Mouse (Mus musculus) liver, embryonic 14.5 days (tissue): ENCODE measurements around the gene Mapk10. TPM values are rescaled to one million over a fixed set of nuclear protein-coding genes. Genes with fewer than 3 reads are reported as not detected.
"Not testable (repeated sequence)": the region's sequence is repeated elsewhere in the genome, so short reads cannot be mapped to it uniquely, and the experiment has no call there.

Source experiments
- ATAC-seq: fragments of 200-750 bp; cut with Nextera tagmentation; 2 replicates; pipeline ENCODE4 v1.8.0; 2017; ENCODE audit warnings: moderate number of reproducible peaks, mild to moderate bottlenecking, moderate library complexity; ENCODE audit not compliant: insufficient read depth
- DNase-seq, 3 experiments: peaks; one replicate each; pipeline ENCODE4 v3.0.0-alpha.2; 2012 to 2013; ENCODE audit warnings: low read depth in 3 of 3, low spot score in 3 of 3
- H3K27ac ChIP-seq: fragments of 300-500 bp; sonication (generic); 2 replicates; pipeline ENCODE4 v1.5.1; 2014; ENCODE audit warnings: moderate library complexity, mild to moderate bottlenecking, control low read depth, inconsistent platforms
- H3K27me3 ChIP-seq: fragments of 300-500 bp; sonication (generic); 2 replicates; pipeline ENCODE4 v1.6.1; 2014; ENCODE audit warnings: mild to moderate bottlenecking, low read length, moderate library complexity; ENCODE audit not compliant: control insufficient read depth, insufficient read depth
- H3K36me3 ChIP-seq: fragments of 300-500 bp; sonication (generic); replicated peaks from 2 replicates; pipeline ENCODE4 v1.6.1; 2014; ENCODE audit warnings: low read depth; ENCODE audit not compliant: control insufficient read depth, insufficient read depth
- H3K4me1 ChIP-seq, 2 experiments: fragments of 200-500 bp in 1 of 2; fragments of 300-500 bp in 1 of 2; sonication (generic) in 1 of 2; replicated peaks; 2 replicates each; pipeline ENCODE4 v1.6.1; 2012 to 2014; ENCODE audit warnings: antibody characterized with exemption in 1 of 2, inconsistent platforms in 1 of 2, low read length in 1 of 2; ENCODE audit not compliant: control insufficient read depth in 2 of 2, insufficient read depth in 2 of 2
- H3K4me2 ChIP-seq: fragments of 300-500 bp; sonication (generic); 2 replicates; pipeline ENCODE4 v1.6.1; 2014; ENCODE audit warnings: low read depth, mild to moderate bottlenecking, control low read depth, moderate library complexity
- H3K4me3 ChIP-seq, 2 experiments: fragments of 200-500 bp in 1 of 2; fragments of 300-500 bp in 1 of 2; sonication (generic) in 1 of 2; 2 replicates each; pipeline ENCODE4 v1.5.1; 2012 to 2014; ENCODE audit warnings: low read depth in 2 of 2, low read length in 2 of 2, mild to moderate bottlenecking in 2 of 2, control low read depth in 1 of 2, inconsistent platforms in 1 of 2, moderate library complexity in 1 of 2; ENCODE audit not compliant: insufficient read depth in 1 of 2
- H3K9ac ChIP-seq: fragments of 300-500 bp; sonication (generic); replicated peaks from 2 replicates; pipeline ENCODE4 v1.6.1; 2014; ENCODE audit warnings: mild to moderate bottlenecking, control low read depth, moderate library complexity
- H3K9me3 ChIP-seq: fragments of 300-500 bp; sonication (generic); 2 replicates; pipeline ENCODE4 v1.6.1; 2016; ENCODE audit warnings: low read length, mixed read lengths; ENCODE audit not compliant: control insufficient read depth
- CTCF ChIP-seq: IDR thresholded peaks from 2 replicates; pipeline ENCODE4 v1.5.1; 2016; ENCODE audit warnings: antibody characterized with exemption, low read depth, control low read depth
- EP300 ChIP-seq: IDR thresholded peaks from 2 replicates; pipeline ENCODE4 v1.6.1; 2016; ENCODE audit warnings: antibody characterized with exemption, low read depth
- WGBS: fragments of 180-500 bp; shearing (Covaris S2); extraction: QIAGEN DNeasy Blood & Tissue Kit; methylation state at CpG from one replicate; pipeline ENCODE4 v1.1.7; 2014; ENCODE audit not compliant: insufficient replicate concordance; 5-methylcytosine and 5-hydroxymethylcytosine counted together
- polyA plus RNA-seq, 2 experiments: library from polyadenylated mRNA; depleted of rRNA in 1 of 2; stranded (reverse) in 1 of 2; unstranded in 1 of 2; fragments of >200 nt; fragmentation: Nextera tagmentation in 1 of 2; extraction: Ambion mirVana in 1 of 2; gene quantifications; 2 replicates each; pipeline versions ENCODE4 v1.2.1 to v1.2.3; 2012 to 2014

Mapk10 gene
- polyA plus RNA-seq, 2 experiments, result 0.01 TPM; not detected in 1

- H3K4me1 ChIP-seq, result no peaks in the 10 kb centered on the region
- no peak overlapping the region for H3K9ac ChIP-seq
- H3K4me3 ChIP-seq, result no peak overlapping the region
- WGBS, result 69% methylated on average over 14 of the region's 14 CpGs
- H3K27me3 ChIP-seq, result no peaks in the 10 kb centered on the region
- H3K9me3 ChIP-seq, result no peaks in the 10 kb centered on the region
- ATAC-seq, result no peak
- no peak for TF ChIP-seq CTCF
- no peak for TF ChIP-seq EP300
- H3K4me2 ChIP-seq, result no peak overlapping the region
- H3K36me3 ChIP-seq, result no peaks in the 10 kb centered on the region
- H3K27ac ChIP-seq, result no peak overlapping the region
- DNase-seq, result no peak
These were observed 322.5 kb downstream of the Mapk10 start for GRCm38 (mm10) chr5:102888482-102889162.

DNA sequence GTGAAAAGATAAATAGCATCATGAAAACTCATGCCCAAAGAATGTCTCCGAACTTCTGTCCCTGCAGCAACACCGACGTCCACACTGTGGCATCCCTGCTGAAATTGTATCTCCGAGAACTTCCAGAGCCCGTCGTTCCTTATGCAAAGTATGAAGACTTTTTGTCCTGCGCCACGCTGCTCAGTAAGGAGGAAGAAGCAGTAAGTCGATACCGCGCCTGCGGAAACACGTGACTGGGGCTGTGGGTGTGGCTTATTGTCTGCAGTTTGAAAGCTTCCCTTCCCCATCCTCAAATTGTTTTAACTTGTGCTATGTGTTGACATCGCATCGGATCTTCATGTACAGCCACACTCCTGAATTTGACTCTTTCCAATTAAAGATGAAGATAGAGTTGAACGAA, 335.5 kb downstream of the Mapk10 start:
- no peak overlapping the region for H3K27ac ChIP-seq
- DNase-seq (no peak), ATAC-seq (no peak)
- 47% methylated on average over 16 of the region's 16 CpGs for WGBS
- no peak for TF ChIP-seq CTCF
- TF ChIP-seq EP300, result no peak
- H3K9me3 ChIP-seq, result no peaks in the 10 kb centered on the region
- no peaks in the 10 kb centered on the region for H3K27me3 ChIP-seq
- H3K4me1 ChIP-seq, result no peaks in the 10 kb centered on the region
- no peaks in the 10 kb centered on the region for H3K36me3 ChIP-seq
- H3K4me2 ChIP-seq, result no peak overlapping the region
- H3K4me3 ChIP-seq, result no peak overlapping the region
- H3K9ac ChIP-seq, result no peak overlapping the region

- Histone ChIP-seq H3K9ac (no peak overlapping the region), H3K27me3 (no peaks in the 10 kb centered on the region), H3K27ac (no peak overlapping the region), H3K4me3 (no peak overlapping the region), H3K4me2 (no peak overlapping the region), H3K36me3 (no peaks in the 10 kb centered on the region), H3K4me1 (no peaks in the 10 kb centered on the region), H3K9me3 (no peaks in the 10 kb centered on the region)
- TF ChIP-seq EP300 (no peak), CTCF (peak; percentile 56)
- no peak for ATAC-seq
- 41% methylated on average over 11 of the region's 11 CpGs for WGBS
- peak; percentile 4 to 20 (median 10) for DNase-seq
These were observed 336.4 kb downstream of the Mapk10 start for GRCm38 (mm10) chr5:102874605-102875298.

- WGBS, result 72% methylated on average over 8 of the region's 9 CpGs
These were observed 338.1 kb downstream of the Mapk10 start for GRCm38 (mm10) chr5:102872996-102873395.

DNA sequence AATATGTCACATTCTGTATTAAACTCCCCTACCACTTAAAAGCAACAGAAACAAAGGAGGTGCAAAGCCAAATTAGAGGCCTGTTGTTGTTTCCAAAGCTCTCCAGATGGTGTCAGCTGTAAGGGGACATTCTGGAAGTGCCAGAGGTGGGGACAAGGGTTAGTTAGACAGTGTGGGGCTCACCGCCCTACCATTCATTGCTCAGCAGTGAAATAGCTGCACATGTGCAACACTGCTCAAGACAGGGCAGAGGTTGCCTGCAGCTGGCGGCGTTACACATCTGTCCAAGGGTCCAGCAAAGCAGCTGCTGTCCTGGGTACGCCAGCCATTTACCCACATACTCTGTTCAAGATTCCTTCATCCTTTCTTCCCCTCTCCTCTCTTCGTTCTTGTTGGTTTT, 342.9 kb downstream of the Mapk10 start:
- no peaks in the 10 kb centered on the region for H3K27me3 ChIP-seq
- no peak overlapping the region for H3K4me2 ChIP-seq
- no peak overlapping the region for H3K4me3 ChIP-seq
- ATAC-seq (no peak), DNase-seq (no peak)
- no peaks in the 10 kb centered on the region; a peak in 1 of 4 replicates for H3K4me1 ChIP-seq
- TF ChIP-seq CTCF, result no peak
- no peak for TF ChIP-seq EP300
- 59% methylated on average over 5 of the region's 5 CpGs for WGBS
- no peak overlapping the region for H3K9ac ChIP-seq
- no peaks in the 10 kb centered on the region for H3K36me3 ChIP-seq
- H3K27ac ChIP-seq, result no peak overlapping the region
- no peaks in the 10 kb centered on the region for H3K9me3 ChIP-seq

More at GRCm38 (mm10) chr5:102872996-102873395, 338.1 kb downstream of the Mapk10 start:
- not testable (repeated sequence) for H3K27me3 ChIP-seq, H3K9me3 ChIP-seq, H3K27ac ChIP-seq, H3K36me3 ChIP-seq, DNase-seq, H3K4me1 ChIP-seq, H3K4me3 ChIP-seq, H3K9ac ChIP-seq, ATAC-seq, H3K4me2 ChIP-seq
